Mouse (Mus musculus) layer of hippocampus, postnatal 14 days (tissue): ENCODE results near the gene Oscp1. TPM values are rescaled to one million over a fixed set of nuclear protein-coding genes. Genes with fewer than 3 reads are reported as not detected.

Source experiments
- DNase-seq, 2 experiments: peaks; one replicate each; pipeline ENCODE4 v3.0.0; 2021 to 2022; ENCODE audit warnings: low spot score in 2 of 2, mixed read lengths in 1 of 2
- total RNA-seq, 2 experiments: library from RNA; stranded (reverse); gene quantifications; 2 replicates each; pipeline ENCODE4 v1.2.3; 2021

Gene Oscp1
- total RNA-seq, 2 experiments from 2014 or later, result 45.5 to 49.0 TPM

DNA sequence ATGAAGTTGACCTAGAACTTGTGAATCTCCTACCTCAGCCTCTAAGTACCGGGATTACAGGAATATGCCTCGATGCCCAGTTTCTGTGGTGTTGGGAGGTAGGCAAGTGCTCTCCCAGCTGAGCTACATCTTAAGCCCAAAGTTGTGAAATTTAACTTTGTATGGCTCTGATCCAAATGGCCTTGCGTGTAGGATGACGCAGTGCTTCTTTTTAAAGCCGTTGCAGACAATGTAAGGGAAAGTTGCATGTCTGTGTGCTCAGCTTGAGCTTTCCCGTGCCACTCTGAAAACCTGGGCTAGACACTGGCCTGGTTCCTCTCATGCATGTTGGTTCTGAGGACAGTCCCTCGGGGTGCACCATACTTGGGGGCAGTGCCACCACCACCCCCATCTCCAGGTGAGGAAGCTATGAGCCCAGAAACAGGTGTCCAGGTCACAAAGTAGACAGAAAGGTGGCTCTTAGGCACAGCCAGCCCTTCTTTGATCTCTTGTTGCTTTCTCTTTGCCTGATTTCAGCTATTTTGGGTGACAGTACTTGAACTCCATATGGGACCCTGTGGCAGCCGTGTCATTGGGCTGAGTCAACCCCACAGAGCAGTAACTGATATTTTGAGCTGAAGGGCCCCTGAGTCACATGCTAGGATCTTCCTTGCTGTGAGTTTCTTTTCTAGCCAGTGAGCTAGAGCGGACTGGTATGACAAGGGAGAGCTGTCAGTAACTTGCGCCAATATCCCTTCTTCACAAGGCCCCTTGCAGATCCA, 51.4 kb downstream of the Oscp1 start:
- no peak for DNase-seq

DNA sequence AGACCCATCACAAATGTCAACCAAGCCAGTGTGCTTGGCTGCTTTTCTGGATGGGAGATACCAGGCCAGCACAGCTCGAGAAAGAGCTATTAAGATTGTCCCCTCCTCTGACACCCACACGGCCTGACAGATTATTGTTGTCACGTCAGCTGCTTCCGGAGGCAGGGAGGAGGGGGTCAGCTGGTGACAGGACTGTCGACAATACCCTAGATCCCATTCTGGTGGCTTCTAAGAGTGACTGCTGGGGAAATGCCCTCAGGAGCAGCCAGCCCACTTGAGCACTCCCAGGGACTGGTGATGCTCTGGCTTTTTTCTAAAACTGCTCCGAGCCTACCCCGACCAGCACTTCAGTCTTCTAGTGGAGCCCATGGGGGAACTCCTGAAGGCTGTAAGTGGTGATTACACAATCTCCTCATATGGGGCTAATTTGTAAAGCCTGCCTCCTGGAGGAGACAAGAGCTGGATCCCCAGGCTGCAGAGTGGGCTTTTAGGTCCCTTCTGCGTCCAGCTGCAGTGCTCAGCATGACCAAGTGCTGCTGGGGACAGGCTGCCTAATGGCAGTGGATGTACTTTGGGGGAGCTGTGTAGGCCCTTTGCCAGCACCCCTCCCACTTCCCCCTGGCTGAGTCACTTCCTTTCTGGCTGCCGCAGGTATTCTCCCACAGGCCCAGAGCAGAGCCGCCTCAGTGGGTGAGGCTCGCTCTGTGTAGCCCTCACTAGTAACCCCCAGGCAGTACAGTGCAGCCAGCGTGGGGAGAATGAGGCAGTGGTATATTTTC, 52.2 kb downstream of the Oscp1 start:
- DNase-seq, result peak; percentile 60 to 73

DNA sequence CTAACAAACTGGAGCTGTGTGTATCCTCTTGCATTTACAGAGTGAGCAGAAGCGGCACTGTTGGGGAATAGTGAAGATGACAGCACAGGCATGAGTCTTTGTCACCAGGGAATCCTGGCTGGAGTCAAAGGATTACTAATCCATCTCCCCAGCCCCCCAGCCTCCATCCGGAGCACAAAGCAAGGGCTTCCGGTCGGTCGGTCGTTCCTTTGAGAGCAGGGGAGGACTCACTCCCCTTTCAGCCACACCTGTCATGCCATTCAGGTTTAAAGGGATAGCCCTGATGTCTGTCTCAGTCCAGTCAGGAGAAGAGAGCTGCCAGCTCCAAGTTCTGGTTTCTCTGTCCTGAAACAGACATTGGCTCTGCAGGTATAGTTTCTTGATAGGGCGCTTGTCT, 52.8 kb downstream of the Oscp1 start:
- no peak for DNase-seq

DNA sequence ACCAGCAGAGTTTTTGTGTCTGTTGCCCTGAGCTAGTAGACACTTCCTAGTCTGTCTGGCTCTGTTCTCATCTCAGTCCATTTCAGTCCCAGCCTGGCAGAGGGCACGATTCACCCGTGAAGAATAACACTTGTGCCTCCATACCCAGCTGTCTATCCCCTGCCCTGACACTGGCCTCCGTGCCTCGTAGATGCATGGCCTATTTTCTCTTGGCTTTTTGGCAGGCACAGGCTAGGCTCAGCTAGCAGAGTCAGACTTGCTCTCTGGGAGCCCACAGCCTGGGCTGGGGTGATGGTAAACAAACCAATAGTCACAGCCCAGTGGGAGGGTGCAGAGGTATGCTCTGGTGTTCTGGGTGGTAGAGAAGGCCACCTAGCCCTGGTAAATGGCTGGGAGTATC, 54.9 kb downstream of the Oscp1 start:
- DNase-seq, result no peak

DNA sequence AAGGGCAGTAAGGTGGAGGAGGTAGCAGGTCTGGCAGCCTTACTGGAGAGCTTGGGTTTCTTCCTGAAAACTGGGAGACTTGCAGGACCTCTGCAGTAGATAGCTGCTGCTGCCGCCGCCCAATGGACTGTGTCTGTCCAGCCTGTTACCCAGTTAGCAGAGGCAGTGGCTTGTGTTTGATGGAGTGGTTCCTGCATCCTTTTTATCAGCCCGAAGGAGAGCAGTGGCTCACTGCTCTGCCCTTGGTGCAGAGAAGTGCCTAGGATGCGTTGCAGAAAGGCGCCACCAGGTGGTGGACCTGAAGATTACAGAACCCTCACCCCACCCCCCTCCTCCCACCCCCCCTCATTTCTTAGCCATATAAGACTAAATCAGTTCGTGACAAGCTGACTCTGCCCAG, 55.6 kb downstream of the Oscp1 start:
- no peak for DNase-seq

DNA sequence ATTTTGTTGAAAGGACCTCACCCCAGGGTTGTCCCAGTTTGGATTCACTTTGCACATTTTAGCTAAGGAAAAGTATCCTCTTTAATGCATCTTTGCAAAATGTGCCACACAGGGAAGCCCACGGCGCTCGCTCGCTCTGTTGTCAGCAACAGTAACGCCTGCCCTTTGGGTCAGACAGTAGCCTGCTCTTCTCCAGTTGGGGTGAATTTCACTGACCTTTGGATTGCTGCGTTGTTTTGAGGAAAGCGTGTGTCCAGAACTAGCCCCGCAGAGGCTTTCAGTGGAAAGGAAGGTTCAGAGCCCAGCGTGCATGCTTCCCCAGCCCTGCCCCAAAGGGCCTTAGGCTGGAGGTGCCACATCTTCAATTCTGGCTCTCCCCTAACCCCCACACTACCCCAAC, 57.0 kb downstream of the Oscp1 start:
- no peak for DNase-seq

DNA sequence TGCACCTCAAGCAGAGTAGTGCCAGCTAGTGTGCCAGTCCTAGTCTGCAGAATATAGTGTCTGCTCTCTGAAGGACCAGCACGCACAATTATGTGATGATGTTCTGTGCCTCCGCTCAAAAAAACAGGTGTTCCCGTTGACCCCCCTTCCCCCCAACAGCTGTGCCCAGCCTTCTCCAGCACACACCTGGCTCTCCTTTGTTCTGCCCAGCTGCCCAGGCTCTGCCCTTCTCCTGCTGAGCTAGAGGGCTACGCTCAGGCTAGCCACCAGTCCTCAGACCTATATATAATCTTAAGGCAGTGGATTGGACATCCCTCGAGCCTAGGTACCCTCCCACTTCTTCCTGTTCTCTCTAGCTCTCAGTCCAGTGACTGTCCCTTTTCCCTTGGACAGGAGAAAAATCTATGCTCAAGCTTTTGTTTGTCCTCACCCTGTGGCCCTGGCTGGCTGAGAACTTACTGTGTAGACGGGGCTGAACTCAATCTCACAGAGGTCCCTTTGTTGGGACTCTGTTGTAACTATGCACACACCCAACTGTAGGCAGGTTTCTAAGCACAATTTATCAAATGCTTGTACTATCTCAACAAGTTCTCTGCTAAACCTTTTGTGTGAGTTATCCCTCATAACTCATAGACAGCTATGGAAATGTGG, 57.6 kb downstream of the Oscp1 start:
- DNase-seq, result no peak

DNA sequence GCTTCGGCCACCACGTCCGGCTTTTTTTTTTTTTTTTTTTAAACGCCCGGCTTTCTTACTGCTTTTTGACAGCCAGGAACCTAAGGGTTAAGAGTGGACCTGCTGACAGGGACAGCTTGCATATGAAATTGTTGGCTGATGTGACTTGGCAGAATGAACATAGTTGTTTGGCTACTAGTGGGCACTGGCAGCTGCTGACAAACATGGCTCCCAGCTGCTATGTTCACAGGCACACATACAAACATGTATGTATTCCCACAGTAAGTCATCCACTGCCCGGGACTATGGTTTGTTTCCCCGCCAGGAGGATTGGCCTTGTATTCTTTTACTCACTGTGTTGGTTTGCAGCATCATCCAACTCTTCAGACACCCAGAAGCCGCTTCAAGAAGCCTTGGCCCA, 58.8 kb downstream of the Oscp1 start:
- no peak for DNase-seq

DNA sequence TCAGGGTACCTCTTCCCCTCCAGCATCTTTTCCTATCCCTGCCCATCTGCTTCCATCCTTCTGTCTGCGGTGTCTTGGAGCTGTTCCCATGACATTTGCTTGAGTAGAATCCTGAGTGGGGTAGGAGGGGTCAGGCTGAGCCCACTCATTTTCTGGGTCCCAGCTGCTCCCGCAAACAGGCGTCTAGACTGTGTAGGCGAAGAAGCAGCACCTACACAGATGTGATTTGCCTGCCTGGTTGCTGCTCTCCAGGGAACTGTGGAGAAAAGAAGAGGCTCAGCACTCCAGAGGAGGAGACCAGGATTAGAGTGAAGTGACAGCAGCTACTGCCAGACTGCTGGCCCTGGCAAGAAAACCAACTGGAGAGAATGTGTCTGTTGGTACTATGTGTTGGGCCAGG, 60.3 kb downstream of the Oscp1 start:
- DNase-seq, result peak; percentile 52 to 65

DNA sequence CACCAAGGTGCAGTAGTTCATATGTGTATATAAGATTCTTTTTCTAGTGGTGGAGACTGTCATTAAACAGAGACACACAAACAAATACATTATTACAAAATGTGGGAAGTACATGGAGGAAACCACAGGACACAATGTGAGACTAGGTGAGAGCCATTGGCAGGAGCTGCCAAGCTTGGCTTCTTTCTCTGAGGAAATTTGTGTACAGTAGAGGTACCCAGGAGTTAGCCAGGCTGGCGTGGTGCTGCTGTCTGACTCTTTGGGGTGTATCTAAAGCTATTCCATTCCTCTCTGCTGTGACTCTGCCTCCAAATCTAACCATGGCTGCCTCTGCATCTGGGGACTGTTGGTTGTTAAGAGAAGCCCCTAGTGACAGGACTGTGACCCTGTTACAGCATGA, 60.7 kb downstream of the Oscp1 start:
- DNase-seq, result no peak

DNA sequence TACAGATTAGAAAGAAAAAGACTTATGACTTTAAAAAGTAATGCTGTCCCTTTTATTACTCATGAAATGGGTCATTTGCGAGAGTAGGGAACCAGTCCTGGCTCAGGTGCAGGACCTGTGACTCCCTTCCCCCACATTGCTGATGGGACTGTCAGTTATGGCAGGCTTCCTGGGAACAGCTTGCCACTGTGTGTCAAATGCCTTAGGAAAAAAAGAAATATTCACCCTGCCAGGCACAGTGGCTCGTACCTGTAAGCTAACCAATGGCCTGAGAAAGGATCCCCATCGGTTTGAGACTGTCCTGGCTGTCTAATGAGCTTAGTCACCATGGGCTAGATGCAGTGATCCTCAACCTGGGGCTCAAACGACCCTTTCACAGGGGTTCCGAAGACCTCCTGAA, 61.7 kb downstream of the Oscp1 start:
- no peak for DNase-seq

DNA sequence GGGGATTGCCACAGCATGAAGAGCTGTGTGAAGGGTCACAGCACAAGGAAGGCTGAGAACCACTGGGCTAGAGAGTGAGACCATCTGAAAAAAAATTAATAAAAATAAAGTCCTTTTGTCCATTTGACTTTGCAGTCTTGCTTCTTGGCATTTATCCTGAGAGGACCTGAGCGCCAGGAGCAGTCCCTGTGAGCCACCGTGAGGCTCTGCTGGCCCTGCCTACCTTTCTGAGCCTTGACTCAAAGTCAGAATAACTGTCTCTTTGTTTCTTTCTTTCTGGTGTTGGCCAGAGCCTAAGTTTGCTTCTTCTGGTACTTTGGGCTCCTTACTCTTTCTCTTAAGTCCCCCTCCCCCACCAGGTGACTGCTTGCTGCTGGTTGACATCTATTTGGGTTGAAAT, 62.1 kb downstream of the Oscp1 start:
- no peak for DNase-seq

DNA sequence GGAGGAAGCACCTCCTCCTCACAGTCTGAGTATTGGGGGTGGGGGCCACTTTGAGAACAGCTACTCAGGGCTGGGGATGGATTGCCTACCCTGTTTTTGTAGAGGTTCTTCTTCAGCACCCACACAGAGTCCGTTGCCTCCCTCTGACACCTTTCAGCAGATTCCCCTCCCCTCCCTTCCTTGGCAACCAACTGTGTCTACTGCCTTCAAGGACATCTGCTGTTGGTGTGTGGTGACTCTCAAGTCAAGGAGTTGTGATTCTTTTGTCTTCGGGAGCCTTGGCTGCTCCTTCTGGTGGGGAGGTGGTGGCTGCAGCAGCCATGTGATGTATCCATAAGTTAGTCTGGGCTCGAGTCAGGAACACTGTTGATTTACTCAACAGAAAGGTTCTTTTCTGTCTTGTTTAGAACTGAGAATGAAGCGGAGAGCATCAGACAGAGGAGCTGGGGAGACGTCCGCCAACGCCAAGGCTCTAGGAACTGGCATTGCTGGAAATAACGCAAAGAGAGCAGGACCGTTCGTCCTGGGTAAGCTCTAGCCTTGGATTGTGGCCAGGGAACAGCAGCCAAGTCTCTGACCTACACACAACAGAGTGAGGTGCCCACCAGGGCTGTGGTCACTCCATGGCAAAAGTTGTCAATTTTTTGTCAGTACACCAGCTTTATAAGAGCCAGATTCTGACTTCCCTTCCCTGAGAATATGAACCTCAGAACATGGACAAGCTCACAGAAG, 65.1 kb downstream of the Oscp1 start:
- no peak for DNase-seq

DNA sequence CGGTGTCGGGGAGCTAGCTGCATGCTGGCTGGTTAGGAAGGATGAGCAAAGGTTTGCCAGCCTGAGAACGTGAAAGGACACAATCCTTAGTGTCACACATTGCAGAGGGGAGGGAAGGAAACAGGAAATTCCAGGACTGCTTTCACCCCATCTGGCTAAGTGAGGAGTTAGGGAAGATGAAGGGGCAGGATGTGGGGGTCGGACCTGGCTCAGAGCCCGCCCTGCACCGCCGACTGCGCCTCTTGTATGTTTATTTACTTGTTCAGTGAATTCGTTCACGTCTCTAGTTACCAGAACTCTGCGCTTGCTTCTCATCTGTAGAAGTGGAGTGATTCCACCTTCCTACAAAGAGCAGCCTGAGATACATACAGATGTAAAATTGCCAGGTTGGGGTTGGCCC, 72.1 kb downstream of the Oscp1 start:
- no peak for DNase-seq

DNA sequence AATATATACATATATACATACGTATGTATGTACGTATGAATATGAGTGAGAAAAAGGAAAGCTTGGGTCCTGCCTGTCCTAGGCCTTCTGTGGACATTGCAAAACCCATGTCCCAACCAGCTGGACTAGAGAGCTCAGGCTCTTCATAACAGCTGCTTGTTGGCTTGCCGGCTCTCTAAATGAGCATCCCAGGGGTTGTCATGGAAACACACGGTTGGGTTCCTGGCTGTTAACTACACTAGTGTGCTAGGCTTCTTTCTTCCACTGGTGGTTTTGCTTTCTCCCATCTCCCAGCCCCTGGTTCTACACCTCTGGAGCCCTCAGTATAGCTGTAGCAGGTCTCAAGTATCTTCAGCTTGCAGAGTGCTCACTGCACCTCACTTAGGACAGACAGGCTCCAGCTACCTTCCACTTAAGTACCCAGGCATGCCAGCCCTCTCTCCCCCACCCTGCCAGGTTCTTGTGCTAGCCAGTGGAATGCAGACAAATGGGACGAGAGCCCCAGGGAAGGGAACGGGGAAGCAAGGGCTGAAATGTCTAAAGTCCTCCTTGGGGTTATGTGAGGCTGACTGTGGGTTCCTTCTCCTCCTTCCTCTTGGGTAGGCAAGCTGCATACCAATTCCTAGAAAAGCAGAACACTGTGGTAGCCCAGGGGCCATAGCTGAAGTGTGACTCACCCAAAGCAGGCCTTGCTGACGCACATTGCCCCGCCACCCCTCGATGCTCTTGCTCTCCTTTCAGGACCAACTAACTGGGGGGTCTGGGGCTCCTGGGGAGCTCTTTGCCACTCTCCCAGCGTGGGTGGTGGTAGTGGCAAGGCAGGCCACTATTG, 73.1 kb downstream of the Oscp1 start:
- peak; percentile 52 to 84 for DNase-seq

DNA sequence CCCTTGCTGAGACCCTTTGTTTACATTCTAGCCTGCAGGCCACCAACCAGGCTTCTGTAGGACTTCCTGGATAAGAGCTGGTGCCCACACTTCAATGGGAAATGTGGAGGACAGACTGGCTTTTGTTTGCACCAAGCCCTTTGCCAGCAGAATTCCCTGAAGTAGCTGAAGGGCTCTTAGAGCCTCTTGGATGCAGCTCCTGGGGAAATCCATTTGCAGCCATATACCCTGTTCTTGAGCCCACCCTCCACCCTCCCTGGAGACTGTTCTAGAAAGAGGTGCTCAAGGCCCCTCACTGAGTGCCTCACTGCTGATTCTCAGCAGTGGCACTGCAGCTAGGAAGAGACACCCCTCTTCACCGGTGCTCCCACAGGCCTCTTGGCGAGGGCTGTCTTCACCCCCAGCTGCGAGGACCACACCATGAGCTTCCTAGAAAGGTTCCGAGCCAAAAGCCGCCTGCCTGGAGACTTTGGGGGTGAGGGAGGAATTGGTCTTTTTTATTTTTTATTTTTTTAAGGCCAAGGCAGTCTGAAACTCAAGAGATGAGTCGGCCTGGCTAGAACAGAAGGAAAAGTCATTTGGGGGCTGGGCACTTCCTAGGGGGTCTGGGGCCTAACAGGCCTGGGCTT, 74.4 kb downstream of the Oscp1 start:
- DNase-seq, result no peak

DNA sequence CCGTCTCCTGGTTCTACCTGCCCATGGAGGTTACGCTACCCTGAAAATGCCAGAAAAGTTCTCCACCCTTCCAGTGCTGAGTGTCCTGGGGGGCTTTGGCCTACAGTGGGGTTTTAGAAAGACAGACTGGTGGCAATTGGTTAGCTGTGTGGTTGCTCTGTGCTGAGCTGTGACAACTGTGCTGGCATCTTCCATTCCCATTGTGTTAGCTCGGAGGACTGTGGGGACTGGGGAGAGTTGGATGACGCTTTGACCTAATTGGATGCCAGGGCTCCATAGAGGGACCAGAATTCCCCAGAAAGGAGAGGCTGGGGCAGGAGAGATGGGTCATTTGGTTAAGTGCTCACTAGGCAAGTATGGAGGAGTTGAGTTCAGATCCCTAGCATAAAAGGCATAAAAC, 75.9 kb downstream of the Oscp1 start:
- DNase-seq, result no peak

DNA sequence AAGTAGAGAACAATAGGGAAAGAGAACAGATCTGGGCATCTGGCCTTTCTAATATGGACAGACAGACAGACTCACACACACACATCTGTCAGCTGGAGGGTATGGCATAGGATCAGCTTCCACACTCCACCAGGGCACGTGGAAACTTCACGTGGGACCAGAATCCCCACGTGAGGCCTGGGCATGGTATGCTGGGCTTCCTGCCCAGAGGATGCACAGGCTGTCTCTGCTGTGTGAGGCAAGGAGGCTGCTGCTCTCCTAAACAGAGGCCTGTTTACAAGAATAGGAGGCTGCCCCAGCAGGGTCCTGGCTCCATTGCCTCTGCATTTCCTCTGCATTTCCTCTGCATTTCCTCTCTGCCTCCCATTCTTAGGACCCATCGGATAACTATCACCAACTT, 76.3 kb downstream of the Oscp1 start:
- DNase-seq, result no peak

DNA sequence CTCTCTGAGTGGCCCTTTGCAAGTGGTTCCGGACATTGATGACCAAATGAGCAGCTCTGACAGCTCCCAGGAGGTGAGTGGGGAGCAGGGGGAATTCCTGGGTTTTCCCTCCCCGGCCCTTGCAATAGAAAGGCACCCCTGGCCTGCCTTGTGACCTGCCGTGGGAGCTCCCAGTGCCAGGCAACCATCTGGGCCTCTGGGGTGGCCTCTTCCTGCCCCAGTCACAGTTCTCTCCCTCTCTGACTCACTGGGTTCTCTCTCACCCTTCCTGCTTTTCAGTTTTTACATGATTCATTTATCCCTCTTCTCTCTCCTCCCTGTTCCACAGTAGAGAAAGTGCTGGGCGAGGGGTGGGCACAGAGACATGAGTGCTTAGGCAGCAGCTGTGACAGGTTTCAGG, 79.4 kb downstream of the Oscp1 start:
- no peak for DNase-seq

DNA sequence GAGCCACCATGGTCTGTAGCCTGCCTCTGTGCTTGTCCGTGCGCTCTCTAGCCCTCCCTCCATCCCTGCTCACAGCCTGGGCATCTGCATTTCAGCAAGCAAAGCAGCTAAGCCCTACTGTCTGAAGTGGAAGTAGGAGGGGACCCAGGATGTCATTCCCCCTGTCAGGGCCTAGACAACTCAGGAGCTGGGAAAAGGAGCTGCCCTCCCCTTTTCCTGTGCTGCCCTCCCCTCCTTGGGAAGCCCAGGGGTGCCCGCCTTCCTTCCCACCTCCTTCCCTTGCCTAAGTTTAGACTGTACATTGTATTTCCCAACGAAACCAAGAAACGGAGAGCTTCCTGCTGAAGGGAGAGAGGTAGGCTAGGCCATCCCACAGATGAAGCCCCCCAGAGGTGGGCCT, 82.7 kb downstream of the Oscp1 start:
- no peak for DNase-seq
